Comparison of ENCODE assay signal across 17 mouse cellular contexts in the genomic region with DNA sequence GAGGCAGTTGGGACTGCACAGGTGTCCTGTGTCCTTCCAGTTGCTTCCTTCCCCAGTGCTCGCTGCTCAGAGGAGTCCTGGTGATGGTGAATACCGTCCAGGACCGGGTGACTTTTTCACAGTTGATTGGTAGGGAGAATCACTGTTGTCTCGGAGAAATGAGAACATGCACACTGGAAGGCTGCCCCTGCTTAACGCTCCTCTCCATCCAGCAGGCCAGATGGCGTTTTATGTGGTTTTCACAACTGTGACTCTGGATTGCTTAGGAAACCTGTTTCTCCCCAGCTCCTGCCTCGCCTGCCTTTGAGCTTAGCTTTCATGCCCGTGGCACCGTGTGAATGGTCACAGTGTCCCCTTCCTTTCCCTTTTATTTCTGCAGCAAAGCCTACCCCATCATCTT.
DNase-seq lines count a peak whose midpoint lies in the region; ATAC-seq and TF ChIP-seq lines count a peak whose summit lies in the region.
"Had no signal": no experiment of that assay in that cellular context is flagged by ENCODE, and none has a peak within 500 bp of the region (broad histone marks: within the 10 kb centered on the region; RNA-seq: fewer than 3 reads in every experiment).

No protein-coding gene starts in this region.

- WGBS in forebrain, embryonic 14.5 days: 55% methylated on average over 9 of the region's 9 CpGs
- 85% methylated on average over 9 of the region's 9 CpGs for WGBS in forebrain, embryonic 11.5 days
- WGBS in forebrain, postnatal 0 days: 43% methylated on average over 9 of the region's 9 CpGs
- 16% methylated on average over 9 of the region's 9 CpGs for WGBS in limb, embryonic 13.5 days

- no peaks in the 10 kb centered on the region for H3K36me3 ChIP-seq in forebrain, embryonic 14.5 days (ENCODE audit: control insufficient read depth, insufficient read depth, low read length)
- no peaks in the 10 kb centered on the region for H3K36me3 ChIP-seq in forebrain, embryonic 11.5 days (ENCODE audit: control insufficient read depth, insufficient read depth, low read length)
- no peaks in the 10 kb centered on the region for H3K36me3 ChIP-seq in forebrain, postnatal 0 days (ENCODE audit: insufficient read depth)
- no peaks in the 10 kb centered on the region for H3K36me3 ChIP-seq in limb, embryonic 13.5 days
- H3K36me3 ChIP-seq: G1E; lung, embryonic 15.5 days had no signal

- no peak overlapping the region for H3K4me3 ChIP-seq in forebrain, embryonic 14.5 days (ENCODE audit: low read depth, low read length)
- H3K4me3 ChIP-seq in forebrain, embryonic 11.5 days (ENCODE audit: low read depth, low read length): no peak overlapping the region
- no peak overlapping the region for H3K4me3 ChIP-seq in forebrain, postnatal 0 days (ENCODE audit: low read depth, low read length)
- H3K4me3 ChIP-seq in limb, embryonic 13.5 days: no peak overlapping the region
- H3K4me3 ChIP-seq: heart, embryonic 10.5 days; lung, embryonic 15.5 days; megakaryocyte, embryonic 14.5 days had no signal

- no peak for TF ChIP-seq CTCF in forebrain, postnatal 0 days (IDR thresholded peaks at IDR 0.05; ENCODE audit: low read depth)

- peak; percentile 58 for DNase-seq in forebrain, embryonic 14.5 days (ENCODE audit: low spot score)
- DNase-seq in forebrain, embryonic 11.5 days (ENCODE audit: low spot score): no peak
- peak; percentile 22 to 41 for DNase-seq in left cerebral cortex, postnatal 14 days (ENCODE audit: low spot score in 2 of 2)
- no peak for DNase-seq in left cerebral cortex, adult 11 months (ENCODE audit: low spot score)
- DNase-seq in forebrain, postnatal 0 days: peak; percentile 47
- no peak for DNase-seq in yolk sac, embryonic 10.5 days (ENCODE audit: low spot score)
- DNase-seq in urinary bladder, adult 18-20 months (ENCODE audit: low spot score in 2 of 2): no peak
- DNase-seq: adrenal gland, postnatal 10 days; gastrocnemius, postnatal 25 days; heart, postnatal 4 days; kidney, postnatal 10 days had no signal

- 0 out of 2 replicates have a peak overlapping the region, but pooled peaks have one; percentile 39 for H3K27ac ChIP-seq in forebrain, embryonic 14.5 days (ENCODE audit: low read depth, low read length)
- no peak overlapping the region for H3K27ac ChIP-seq in forebrain, embryonic 11.5 days (ENCODE audit: low read depth, low read length)
- no peak overlapping the region for H3K27ac ChIP-seq in forebrain, postnatal 0 days (ENCODE audit: low read depth, low read length)
- H3K27ac ChIP-seq in limb, embryonic 13.5 days: no peak overlapping the region
- H3K27ac ChIP-seq: heart, embryonic 10.5 days; lung, embryonic 15.5 days had no signal

- H3K9ac ChIP-seq in forebrain, embryonic 14.5 days (ENCODE audit: low read length): no peak overlapping the region
- H3K9ac ChIP-seq in forebrain, embryonic 11.5 days (ENCODE audit: low read length): no peak overlapping the region
- H3K9ac ChIP-seq in forebrain, postnatal 0 days: no peak overlapping the region
- no peak overlapping the region for H3K9ac ChIP-seq in limb, embryonic 13.5 days
- H3K9ac ChIP-seq: lung, embryonic 15.5 days had no signal

- intact Hi-C loops in left cerebral cortex, postnatal 14 days (cut with DNase I): no loop called here

- ATAC-seq in forebrain, embryonic 14.5 days: peak; percentile 55; the same call in 1 of the 2 replicates
- no peak for ATAC-seq in forebrain, embryonic 11.5 days (replicated peaks; ENCODE audit: low FRiP score)
- peak; percentile 40; the same call in 1 of the 2 replicates for ATAC-seq in forebrain, postnatal 0 days
- ATAC-seq in limb, embryonic 13.5 days (ENCODE audit: low FRiP score, low read depth): no peak
- ATAC-seq: intestine, embryonic 16.5 days had no signal

- no peak overlapping the region for H3K4me2 ChIP-seq in forebrain, embryonic 14.5 days (ENCODE audit: low read length)
- no peak overlapping the region for H3K4me2 ChIP-seq in forebrain, embryonic 11.5 days (ENCODE audit: low read depth, low read length, severe bottlenecking)
- H3K4me2 ChIP-seq in forebrain, postnatal 0 days (ENCODE audit: low read depth): no peak overlapping the region
- H3K4me2 ChIP-seq in limb, embryonic 13.5 days (replicated peaks): peak overlapping the region; percentile 19
- H3K4me2 ChIP-seq: lung, embryonic 15.5 days had no signal

- no peaks in the 10 kb centered on the region; the same call in 1 of the 2 replicates for H3K4me1 ChIP-seq in forebrain, embryonic 14.5 days (ENCODE audit: control insufficient read depth, insufficient read depth, low read length)
- H3K4me1 ChIP-seq in forebrain, embryonic 11.5 days (replicated peaks; ENCODE audit: control insufficient read depth, insufficient read depth, low read length): no peaks in the 10 kb centered on the region
- peaks cover 3% of the 10 kb centered on the region for H3K4me1 ChIP-seq in forebrain, postnatal 0 days (ENCODE audit: insufficient read depth)
- H3K4me1 ChIP-seq in limb, embryonic 13.5 days: peaks cover 33% of the 10 kb centered on the region
- H3K4me1 ChIP-seq: megakaryocyte, embryonic 14.5 days had no signal

- H3K9me3 ChIP-seq in forebrain, embryonic 14.5 days (replicated peaks; ENCODE audit: control insufficient read depth, low read length): no peaks in the 10 kb centered on the region
- H3K9me3 ChIP-seq in forebrain, embryonic 11.5 days (ENCODE audit: control insufficient read depth, low read length): no peaks in the 10 kb centered on the region
- no peaks in the 10 kb centered on the region for H3K9me3 ChIP-seq in forebrain, postnatal 0 days (ENCODE audit: low read length)
- no peaks in the 10 kb centered on the region for H3K9me3 ChIP-seq in limb, embryonic 13.5 days
- H3K9me3 ChIP-seq: G1E; heart, embryonic 10.5 days; lung, embryonic 15.5 days; megakaryocyte, embryonic 14.5 days had no signal

- no peaks in the 10 kb centered on the region for H3K27me3 ChIP-seq in forebrain, embryonic 14.5 days (replicated peaks; ENCODE audit: control insufficient read depth, insufficient read depth, low read length)
- no peaks in the 10 kb centered on the region for H3K27me3 ChIP-seq in forebrain, embryonic 11.5 days (ENCODE audit: control insufficient read depth, insufficient read depth, low read length)
- H3K27me3 ChIP-seq in forebrain, postnatal 0 days (ENCODE audit: insufficient read depth, low read length): no peaks in the 10 kb centered on the region
- no peaks in the 10 kb centered on the region for H3K27me3 ChIP-seq in limb, embryonic 13.5 days
- H3K27me3 ChIP-seq: lung, embryonic 15.5 days; megakaryocyte, embryonic 14.5 days had no signal

Comparison
In these comparisons a context has a peak if more than half of its experiments do, and no peak if none do; other contexts are left out.
1. ATAC-seq: peak in forebrain, embryonic 14.5 days (single experiment) and forebrain, postnatal 0 days (single experiment); none in forebrain, embryonic 11.5 days (single experiment) and limb, embryonic 13.5 days (single experiment).
2. DNase-seq: peak in forebrain, embryonic 14.5 days (single experiment), left cerebral cortex, postnatal 14 days (2 of 2) and forebrain, postnatal 0 days (single experiment); none in forebrain, embryonic 11.5 days (single experiment), left cerebral cortex, adult 11 months (single experiment), yolk sac, embryonic 10.5 days (single experiment) and urinary bladder, adult 18-20 months (0 of 2).